Mouse (Mus musculus) kidney, adult 11 months (tissue): ENCODE results near the gene Brpf3.
"Not testable (repeated sequence)": the region's sequence is repeated elsewhere in the genome, so short reads cannot be mapped to it uniquely, and the experiment has no call there.

Experiments used
- DNase-seq: peaks from one replicate; pipeline ENCODE4 v3.0.0; 2022

The Brpf3 gene

DNA sequence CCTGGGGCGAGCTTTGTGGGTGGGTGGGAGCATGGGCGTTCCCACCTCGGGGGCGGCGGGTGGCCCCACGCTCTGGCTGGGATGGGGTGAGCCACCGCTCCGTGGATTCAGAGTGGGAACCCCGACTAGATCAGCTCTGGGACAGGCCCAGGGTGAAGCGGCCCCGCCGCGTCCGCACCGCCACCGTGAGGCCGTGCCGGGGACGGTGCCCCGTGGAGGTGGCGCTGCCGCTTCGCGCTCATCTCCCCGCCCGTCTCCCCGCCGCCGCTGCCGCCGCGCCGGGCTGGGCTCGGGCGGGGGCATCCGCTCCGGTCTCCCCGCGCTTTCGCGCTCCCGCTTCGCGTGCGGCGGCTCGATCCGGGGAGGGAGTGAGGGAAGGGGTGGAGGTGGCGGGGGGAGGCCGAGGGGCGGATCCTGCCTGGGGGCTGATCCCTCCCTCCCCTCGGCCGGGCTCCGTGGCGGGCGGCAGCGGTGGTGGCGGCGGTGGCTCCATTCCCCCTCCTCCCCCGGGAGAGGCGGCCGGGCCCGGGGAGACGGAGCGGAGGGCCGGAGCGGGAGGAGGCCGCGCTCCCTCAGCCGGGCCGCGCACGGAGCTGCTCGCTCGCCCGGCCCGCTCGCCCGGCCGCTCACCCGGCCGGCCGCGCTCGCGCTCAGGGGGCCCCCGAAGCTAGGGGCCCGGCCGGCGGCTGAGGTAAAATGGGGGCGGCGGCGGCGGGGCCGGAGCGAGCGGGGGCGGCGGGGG, at the start of gene Brpf3:
Gene Brpf3 (plus strand): TSS at position 420 of the 742 bp plus-strand sequence.
- peak; percentile 68 for DNase-seq

DNA sequence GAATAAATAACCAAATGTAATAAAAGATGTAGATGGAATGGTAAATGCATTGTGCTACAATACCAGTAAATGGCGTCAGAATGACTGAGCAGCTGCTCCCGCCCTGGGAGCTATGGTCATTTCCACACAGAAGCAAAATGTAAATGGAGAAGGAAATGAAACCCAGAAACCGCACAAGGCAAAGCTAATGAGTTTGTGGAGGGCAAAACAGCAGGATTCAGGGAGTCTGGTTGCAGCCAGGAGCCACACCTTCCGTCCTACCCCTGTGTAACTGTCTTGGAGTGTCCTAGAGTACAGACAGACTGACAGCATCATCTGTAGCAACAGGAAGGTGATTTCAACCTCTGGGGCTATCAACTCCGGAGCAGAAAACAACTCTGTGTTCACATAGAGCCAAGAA, 44.4 kb upstream of the Brpf3 start:
- no peak for DNase-seq

DNA sequence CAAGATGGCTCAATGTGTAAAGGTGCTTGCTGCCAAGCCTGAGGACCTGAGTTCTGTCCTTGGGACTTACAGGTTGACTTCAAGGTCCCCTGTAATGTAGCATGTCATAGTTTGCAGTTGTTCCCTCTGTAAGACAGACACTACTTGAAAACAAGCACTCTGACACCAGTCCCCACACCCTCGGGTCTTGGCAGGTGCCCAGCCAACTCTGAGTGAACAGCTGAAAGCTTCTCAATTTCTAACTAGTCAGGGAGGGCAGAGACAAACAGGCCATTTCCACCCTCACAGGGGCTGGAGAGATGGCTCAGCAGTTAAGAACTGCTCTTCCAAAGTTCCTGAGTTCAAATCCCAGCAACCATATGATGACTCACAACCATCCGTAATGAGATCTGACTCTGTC, 43.4 kb upstream of the Brpf3 start:
- no peak for DNase-seq

DNA sequence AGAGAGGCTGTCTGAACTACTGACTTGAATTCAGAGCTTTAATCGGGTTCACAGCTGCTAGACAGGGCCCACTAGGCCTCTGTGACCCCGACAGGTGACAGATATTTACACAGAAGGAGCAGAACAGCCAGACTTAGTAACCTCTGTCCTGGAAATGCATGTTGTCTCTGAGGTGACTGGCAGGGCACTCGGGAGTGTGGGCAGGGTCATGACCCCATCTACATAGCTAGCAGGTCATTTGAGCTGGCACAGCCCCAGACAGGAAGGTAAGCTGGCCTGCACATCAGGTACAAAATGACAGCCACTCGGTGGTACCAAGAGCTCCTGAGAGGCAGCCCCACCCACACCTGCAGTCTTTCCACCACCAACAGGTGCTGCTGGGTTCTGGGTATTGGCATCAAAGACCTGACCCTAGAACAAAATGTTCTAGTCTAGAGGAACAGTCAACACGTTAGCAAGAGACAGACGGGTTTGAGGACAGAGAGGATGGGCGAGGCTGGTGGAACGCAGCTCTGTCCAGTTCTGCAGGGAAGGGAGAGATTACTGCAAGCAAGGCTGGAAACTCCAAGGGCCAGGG, 40.1 kb upstream of the Brpf3 start:
- DNase-seq: no peak

DNA sequence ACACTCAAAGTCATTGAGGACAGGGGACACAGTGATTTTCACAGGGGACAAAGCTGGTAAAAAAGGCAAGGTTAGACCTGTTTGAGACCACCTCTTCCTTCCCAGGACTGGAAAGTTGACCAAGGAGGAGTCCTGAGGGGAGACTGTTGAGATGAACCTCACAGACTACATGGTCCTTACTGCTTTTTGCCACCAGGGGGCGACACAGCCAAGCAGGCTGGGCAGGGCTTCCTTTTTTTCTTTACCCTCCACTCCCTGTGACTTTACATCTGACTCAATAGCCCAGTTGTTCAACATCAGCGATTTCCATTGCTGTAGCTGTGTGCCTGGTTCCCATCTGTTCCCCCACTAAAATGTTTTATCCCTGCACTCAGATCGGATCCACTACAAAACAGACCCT, 39.0 kb upstream of the Brpf3 start:
- DNase-seq: peak; percentile 48

DNA sequence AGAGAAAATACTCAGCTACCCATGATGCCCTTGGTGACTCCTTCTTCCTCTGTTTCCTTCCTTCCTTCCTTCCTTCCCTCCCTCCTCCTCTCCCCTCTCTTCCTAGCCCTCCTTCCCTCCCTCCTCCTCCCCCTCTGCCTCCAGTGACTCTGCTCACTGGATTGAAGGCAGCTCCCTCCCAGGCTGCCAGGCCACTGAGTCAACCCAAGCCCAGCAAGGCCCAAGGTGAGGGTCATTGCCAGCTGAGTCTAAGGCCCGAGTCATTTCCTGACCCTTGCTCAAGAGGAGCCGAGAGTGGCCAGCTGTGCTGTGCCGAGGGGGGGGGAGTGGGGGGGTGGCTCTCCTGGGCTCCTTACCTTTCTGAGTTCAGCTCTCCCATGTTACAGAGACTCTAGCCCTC, 34.7 kb upstream of the Brpf3 start:
- DNase-seq: no peak

DNA sequence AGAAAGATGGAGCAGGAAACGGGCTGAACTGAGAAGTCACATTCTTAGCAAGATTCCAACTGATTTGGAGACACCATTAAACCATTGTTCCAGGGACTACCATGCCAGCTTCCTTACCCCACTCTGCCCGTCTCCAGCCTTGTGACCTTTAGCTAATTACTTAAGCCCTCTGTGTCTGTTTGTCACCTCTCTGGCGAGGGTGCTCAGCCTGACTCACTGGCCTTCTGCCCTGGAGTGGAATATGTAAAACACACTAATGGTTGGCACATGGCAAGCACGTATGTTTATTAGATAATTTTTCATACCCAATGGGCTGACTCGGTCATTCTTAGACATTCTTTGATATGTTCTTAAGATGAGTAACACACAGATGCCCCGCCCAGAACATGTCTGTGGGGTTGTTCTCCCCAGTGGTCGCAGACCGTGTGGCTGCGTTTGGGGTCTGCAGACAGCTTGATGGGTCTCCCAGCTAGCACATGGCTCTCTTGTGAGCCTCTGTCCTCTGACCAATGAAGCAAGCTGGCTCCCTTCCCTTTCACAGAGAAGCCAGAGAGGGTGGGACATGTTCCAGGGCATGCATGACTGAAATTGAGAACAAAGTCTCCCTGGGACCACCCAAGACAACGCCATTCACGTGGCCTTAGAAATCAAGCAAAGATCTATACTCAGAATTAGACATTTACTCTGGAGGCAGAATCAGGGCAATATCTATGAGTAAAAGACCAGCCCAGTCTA, 33.9 kb upstream of the Brpf3 start:
- no peak for DNase-seq

- DNase-seq: no peak
These were observed 31.6 kb upstream of the Brpf3 start, which contains the start of gene Mapk13 for GRCm38 (mm10) chr17:28769121-28769874. Mapk13 (plus strand) TSS chr17:28769297.

- peak; percentile 17 for DNase-seq
These were observed 30.9 kb upstream of the Brpf3 start for GRCm38 (mm10) chr17:28769875-28770421.

DNA sequence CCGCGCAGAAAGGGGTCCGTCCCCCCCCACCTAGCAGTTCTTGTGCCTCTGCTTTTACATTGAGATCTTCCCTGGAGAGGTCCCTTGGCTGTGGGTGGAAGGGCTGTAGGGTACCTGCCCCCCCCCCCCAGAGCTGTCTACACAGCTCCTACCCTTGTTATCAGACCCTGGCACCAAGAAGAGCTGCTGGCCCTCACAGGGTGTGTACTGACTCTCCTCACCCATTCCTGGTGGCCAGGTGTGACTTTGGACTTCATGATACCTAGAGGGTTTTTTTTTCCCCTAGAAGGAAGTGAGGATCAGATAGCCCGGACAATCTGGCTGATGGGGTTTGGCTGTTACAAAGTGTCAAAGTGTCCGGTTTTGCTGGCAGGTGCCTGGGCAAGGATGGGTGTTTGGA, 29.6 kb upstream of the Brpf3 start:
- DNase-seq: no peak

DNA sequence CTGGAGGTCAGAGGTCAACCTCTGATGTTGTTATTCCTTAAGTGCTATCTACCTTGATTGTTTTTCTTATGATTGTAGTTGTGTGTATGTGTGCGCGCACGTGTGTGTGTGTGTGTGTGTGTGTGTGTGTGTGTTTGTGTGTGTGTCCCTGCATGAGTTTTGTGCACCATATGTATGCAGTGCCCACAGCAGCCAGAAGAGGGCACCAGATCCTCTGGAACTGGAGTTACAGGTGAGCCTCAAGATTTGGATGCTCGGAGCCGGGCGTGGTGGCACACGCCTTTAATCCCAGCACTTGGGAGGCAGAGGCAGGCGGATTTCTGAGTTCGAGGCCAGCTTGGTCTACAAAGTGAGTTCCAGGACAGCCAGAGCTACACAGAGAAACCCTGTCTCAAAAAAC, 26.6 kb upstream of the Brpf3 start:
- not testable (repeated sequence) for DNase-seq

DNA sequence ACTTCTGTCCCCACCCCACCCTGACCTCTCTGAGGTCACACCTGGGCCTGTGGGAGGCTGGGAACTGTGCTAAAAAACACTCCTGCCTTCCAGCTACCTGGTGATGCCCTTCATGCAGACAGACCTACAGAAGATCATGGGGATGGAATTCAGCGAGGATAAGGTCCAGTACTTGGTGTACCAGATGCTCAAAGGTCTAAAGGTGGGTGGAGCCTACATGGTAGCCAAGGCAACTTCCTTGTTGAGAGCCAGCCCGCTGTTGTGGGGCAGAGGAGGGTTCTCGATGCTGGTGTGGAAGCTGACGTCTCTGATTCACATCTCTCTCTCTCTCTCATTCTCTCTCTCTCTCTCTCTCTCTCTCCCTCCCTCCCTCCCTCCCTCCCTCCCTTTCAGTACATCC, 25.7 kb upstream of the Brpf3 start:
- no peak for DNase-seq

GRCm38 (mm10) chr17:28776817-28777216, 24.1 kb upstream of the Brpf3 start:
- DNase-seq: no peak

- DNase-seq: peak; percentile 19
These were observed 23.5 kb upstream of the Brpf3 start for GRCm38 (mm10) chr17:28777231-28778005.

GRCm38 (mm10) chr17:28779735-28780134, 21.2 kb upstream of the Brpf3 start:
- DNase-seq: no peak

DNA sequence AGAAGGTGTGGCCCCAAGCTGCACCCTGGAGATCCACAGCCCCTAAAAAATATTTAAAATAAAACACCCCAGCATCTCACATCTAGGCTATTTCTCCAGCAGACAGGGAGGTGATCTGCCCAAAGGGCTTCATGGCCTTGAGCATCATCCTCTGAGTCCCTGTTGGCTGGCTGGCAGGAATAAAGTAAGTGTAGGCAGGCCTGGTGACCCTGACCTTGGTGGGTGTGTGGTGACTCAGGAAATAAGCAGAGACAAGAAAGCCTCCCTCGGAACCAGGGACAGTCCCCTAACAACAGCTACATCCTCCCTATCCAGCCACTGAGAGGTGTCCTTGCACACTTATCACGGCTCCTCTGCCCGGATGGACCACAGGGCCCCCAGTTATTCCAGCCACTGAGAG, 20.1 kb upstream of the Brpf3 start:
- no peak for DNase-seq

- no peak for DNase-seq
These were observed 19.4 kb upstream of the Brpf3 start for GRCm38 (mm10) chr17:28781290-28782045.

DNA sequence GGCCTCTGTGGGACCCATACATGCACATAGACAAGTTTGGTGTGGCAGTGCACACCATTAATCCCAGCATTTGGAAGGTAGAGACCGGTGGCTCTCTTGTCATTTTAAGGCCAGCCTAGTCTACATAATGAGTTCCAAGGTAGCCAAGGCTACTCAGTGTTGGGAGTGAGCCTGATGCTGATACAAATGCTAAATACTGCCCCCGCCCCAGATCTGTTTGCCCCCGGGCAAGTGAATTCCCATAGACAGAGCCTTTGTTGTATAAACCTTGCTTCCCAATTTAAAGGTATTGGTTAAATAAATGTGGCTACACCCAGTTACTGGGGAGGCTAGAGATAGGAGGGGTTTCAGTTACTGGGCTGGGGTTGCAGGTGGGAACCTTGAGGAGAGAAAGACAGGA, 15.9 kb upstream of the Brpf3 start:
- DNase-seq: no peak

DNA sequence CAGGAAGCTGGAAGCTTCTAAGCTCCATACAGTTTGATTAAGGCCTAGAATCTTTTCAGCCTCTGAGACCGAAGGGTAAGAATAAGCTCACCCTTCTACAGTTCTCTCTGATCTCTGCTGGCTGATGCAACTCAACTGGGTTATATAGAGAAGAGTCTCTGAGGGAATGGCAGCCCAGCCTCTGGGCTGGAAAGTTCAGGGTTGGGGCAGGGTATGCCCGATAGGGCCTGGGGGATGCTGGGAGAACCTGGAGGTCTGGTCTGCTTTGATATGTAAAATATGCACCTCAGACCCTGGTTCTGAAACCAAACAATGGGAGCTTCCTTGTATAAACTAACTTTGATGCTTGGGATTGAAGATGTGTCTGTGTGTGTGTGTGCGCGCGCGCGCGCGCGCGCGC, 13.4 kb upstream of the Brpf3 start:
- DNase-seq: no peak

GRCm38 (mm10) chr17:28797031-28797430, 3.9 kb upstream of the Brpf3 start:
- no peak for DNase-seq
